ENCODE assay signal across 20 mouse cellular contexts in the genomic region with DNA sequence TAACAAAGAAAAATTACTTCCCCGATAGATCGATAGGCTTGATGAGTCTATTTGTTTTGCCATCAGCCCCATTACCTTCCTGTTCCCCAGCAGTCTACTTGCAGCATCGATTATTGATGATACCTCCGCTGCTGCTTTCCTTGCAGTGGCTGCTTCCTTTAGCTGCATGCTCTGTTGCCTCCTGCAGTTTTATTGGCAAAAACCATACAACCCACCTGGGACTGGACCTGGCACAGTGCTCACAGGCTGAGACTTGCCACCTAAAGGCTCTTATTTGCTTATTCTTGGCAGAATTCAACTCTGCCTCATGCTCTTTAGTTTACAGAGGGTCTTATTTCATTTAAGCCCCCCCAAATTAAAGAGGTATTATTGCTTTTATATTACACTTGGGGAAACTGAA.
DNase-seq lines count a peak whose midpoint lies in the region; ATAC-seq and TF ChIP-seq lines count a peak whose summit lies in the region.
"Had no signal": no experiment of that assay in that cellular context is flagged by ENCODE, and none has a peak within 500 bp of the region (broad histone marks: within the 10 kb centered on the region; RNA-seq: fewer than 3 reads in every experiment).

No protein-coding gene starts in this region.

- peak overlapping the region; percentile 54 for H3K27ac ChIP-seq in neural tube, embryonic 13.5 days (replicated peaks)
- H3K27ac ChIP-seq in forebrain, embryonic 10.5 days: no peak overlapping the region
- H3K27ac ChIP-seq: embryonic facial prominence, embryonic 10.5 days; forebrain, embryonic 15.5 days; intestine, embryonic 15.5 days had no signal

- no peak overlapping the region for H3K4me2 ChIP-seq in neural tube, embryonic 13.5 days
- H3K4me2 ChIP-seq: forebrain, embryonic 15.5 days; heart, embryonic 12.5 days; intestine, embryonic 15.5 days had no signal

- no peak overlapping the region for H3K9ac ChIP-seq in neural tube, embryonic 13.5 days
- H3K9ac ChIP-seq: forebrain, embryonic 15.5 days; heart, embryonic 12.5 days; intestine, embryonic 15.5 days had no signal

- no peaks in the 10 kb centered on the region for H3K27me3 ChIP-seq in neural tube, embryonic 13.5 days
- no peaks in the 10 kb centered on the region for H3K27me3 ChIP-seq in forebrain, embryonic 10.5 days (ENCODE audit: poor library complexity, severe bottlenecking)
- H3K27me3 ChIP-seq: forebrain, embryonic 15.5 days; heart, embryonic 12.5 days; intestine, embryonic 15.5 days had no signal

- peaks cover 4% of the 10 kb centered on the region; the same call in 1 of the 2 replicates for H3K4me1 ChIP-seq in neural tube, embryonic 13.5 days (replicated peaks)
- H3K4me1 ChIP-seq in forebrain, embryonic 10.5 days: no peaks in the 10 kb centered on the region
- H3K4me1 ChIP-seq: embryonic facial prominence, embryonic 10.5 days; forebrain, embryonic 15.5 days; heart, embryonic 12.5 days; intestine, embryonic 15.5 days had no signal

- no peak for TF ChIP-seq POLR2A in brain, embryonic 14.5 days (IDR thresholded peaks at IDR 0.05; ENCODE audit: borderline replicate concordance, extremely low read depth, insufficient read depth, insufficient read length, poor library complexity, severe bottlenecking)

- no peak for TF ChIP-seq CTCF in brain, embryonic 14.5 days (IDR thresholded peaks at IDR 0.05; ENCODE audit: borderline replicate concordance, extremely low read depth, insufficient read depth, insufficient read length)

- DNase-seq in cerebellum, postnatal 10 days: peak; percentile 16 to 32
- DNase-seq in left cerebral cortex, postnatal 4 days: peak; percentile 9
- no peak for DNase-seq in left cerebral cortex, adult 11 months (ENCODE audit: low spot score)
- DNase-seq in brain, embryonic 14.5 days (ENCODE audit: low read depth): peak; percentile 31
- no peak for DNase-seq in forebrain, embryonic 10.5 days (ENCODE audit: extremely low spot score, low spot score)
- DNase-seq: adrenal gland, adult 8-10 months; B cell, adult 2 months; cerebellum, adult 18-20 months; cerebellum, adult 9-11 months; gastrocnemius, postnatal 36 days; heart, adult 18-20 months had no signal

- H3K4me3 ChIP-seq in neural tube, embryonic 13.5 days: no peak overlapping the region
- no peak overlapping the region for H3K4me3 ChIP-seq in forebrain, embryonic 10.5 days
- H3K4me3 ChIP-seq: embryonic facial prominence, embryonic 10.5 days; forebrain, embryonic 15.5 days; heart, embryonic 12.5 days; intestine, embryonic 15.5 days had no signal

- 49% methylated on average over 4 of the region's 4 CpGs for WGBS in neural tube, embryonic 13.5 days
- WGBS in forebrain, embryonic 10.5 days: 95% methylated on average over 4 of the region's 4 CpGs

- ATAC-seq in cerebellum, adult (ENCODE audit: insufficient number of reproducible peaks, low FRiP score, low TSS enrichment): no peak
- ATAC-seq in neural tube, embryonic 13.5 days (ENCODE audit: low read depth): peak; percentile 88
- ATAC-seq in granulocyte monocyte progenitor cell, adult 5-6 weeks (replicated peaks; ENCODE audit: poor library complexity, severe bottlenecking): no peak
- ATAC-seq: CD4-positive, CD25-positive, alpha-beta regulatory T cell, adult 4 months; forebrain, embryonic 15.5 days; intestine, embryonic 15.5 days had no signal

- H3K9me3 ChIP-seq in neural tube, embryonic 13.5 days: no peaks in the 10 kb centered on the region
- H3K9me3 ChIP-seq in forebrain, embryonic 10.5 days: no peaks in the 10 kb centered on the region
- H3K9me3 ChIP-seq: embryonic facial prominence, embryonic 10.5 days; forebrain, embryonic 15.5 days; G1E; heart, embryonic 12.5 days; intestine, embryonic 15.5 days had no signal

- no peaks in the 10 kb centered on the region for H3K36me3 ChIP-seq in neural tube, embryonic 13.5 days
- H3K36me3 ChIP-seq in forebrain, embryonic 10.5 days (replicated peaks): no peaks in the 10 kb centered on the region
- H3K36me3 ChIP-seq: embryonic facial prominence, embryonic 10.5 days; forebrain, embryonic 15.5 days; G1E; heart, embryonic 12.5 days; intestine, embryonic 15.5 days had no signal

- intact Hi-C loops in left cerebral cortex, postnatal 4 days (cut with DNase I): no loop called here

Comparison
In these comparisons a context has a peak if more than half of its experiments do, and no peak if none do; other contexts are left out.
1. DNase-seq: peak in cerebellum, postnatal 10 days (2 of 2), left cerebral cortex, postnatal 4 days (single experiment) and brain, embryonic 14.5 days (single experiment); none in left cerebral cortex, adult 11 months (single experiment) and forebrain, embryonic 10.5 days (single experiment).